Mouse (Mus musculus): ENCODE data around the gene Spata4. TPM values are rescaled to one million over a fixed set of nuclear protein-coding genes. Genes with fewer than 3 reads are reported as not detected.

The Spata4 gene
- 0.77 TPM in 1 of 2 replicates, not detected in the other for total RNA-seq (2014; rRNA removed)
- 0.23 and 0.48 TPM in 2 replicates for polyA plus RNA-seq (2015; fragmentation: Nextera tagmentation; extraction: Ambion mirVana)

- 6% methylated on average over 21 of the region's 21 CpGs for WGBS
These were observed at the start of gene Spata4 for GRCm38 (mm10) chr8:54600671-54601251. TSS of gene Spata4 (plus strand) at chr8:54600781.

GRCm38 (mm10) chr8:54554921-54555320 lies 45.7 kb upstream of the Spata4 start:
- no peak overlapping the region for H3K27ac ChIP-seq (ENCODE audit: low read depth, low read length)
- ATAC-seq: no peak
- no peak for DNase-seq
- 78% methylated on average over 2 of the region's 2 CpGs for WGBS
- no peak for TF ChIP-seq CTCF (IDR thresholded peaks at IDR 0.05; ENCODE audit: low read depth)
- H3K4me3 ChIP-seq (ENCODE audit: low read depth, low read length): no peak overlapping the region
- no peaks in the 10 kb centered on the region for H3K4me1 ChIP-seq (ENCODE audit: insufficient read depth)
- H3K9ac ChIP-seq: no peak overlapping the region
- H3K27me3 ChIP-seq (ENCODE audit: insufficient read depth, low read length): no peaks in the 10 kb centered on the region
- no peak overlapping the region for H3K4me2 ChIP-seq (ENCODE audit: low read depth)
- H3K36me3 ChIP-seq (ENCODE audit: insufficient read depth): no peaks in the 10 kb centered on the region
- no peaks in the 10 kb centered on the region for H3K9me3 ChIP-seq (ENCODE audit: low read length)

More at GRCm38 (mm10) chr8:54600671-54601251, at the start of gene Spata4:
- H3K27ac ChIP-seq (ENCODE audit: low read depth, low read length): peak within 1 kb of the TSS; percentile 50; the same call in 1 of the 2 replicates
- H3K27me3 ChIP-seq (ENCODE audit: insufficient read depth, low read length): no peaks in the 10 kb centered on the region
- DNase-seq: peak; percentile 73
- H3K4me1 ChIP-seq (ENCODE audit: insufficient read depth): peaks cover 7% of the 10 kb centered on the region
- peak within 1 kb of the TSS; percentile 25 for H3K4me3 ChIP-seq (ENCODE audit: low read depth, low read length)
- peak; percentile 89 for ATAC-seq
- H3K4me2 ChIP-seq (ENCODE audit: low read depth): peak within 1 kb of the TSS; percentile 52
- no peaks in the 10 kb centered on the region for H3K9me3 ChIP-seq (ENCODE audit: low read length)
- peak within 1 kb of the TSS; percentile 51 for H3K9ac ChIP-seq
- H3K36me3 ChIP-seq (ENCODE audit: insufficient read depth): no peaks in the 10 kb centered on the region
- TF ChIP-seq CTCF (IDR thresholded peaks at IDR 0.05; ENCODE audit: low read depth): no peak

GRCm38 (mm10) chr8:54562137-54562536 lies 38.4 kb upstream of the Spata4 start:
- ATAC-seq: no peak

GRCm38 (mm10) chr8:54565181-54565580 lies 35.4 kb upstream of the Spata4 start:
- Histone ChIP-seq H3K4me3 (ENCODE audit: low read depth, low read length) (no peak overlapping the region), H3K36me3 (ENCODE audit: insufficient read depth) (no peaks in the 10 kb centered on the region), H3K4me2 (ENCODE audit: low read depth) (no peak overlapping the region), H3K4me1 (ENCODE audit: insufficient read depth) (no peaks in the 10 kb centered on the region), H3K27me3 (ENCODE audit: insufficient read depth, low read length) (no peaks in the 10 kb centered on the region), H3K9me3 (ENCODE audit: low read length) (no peaks in the 10 kb centered on the region), H3K9ac (no peak overlapping the region), H3K27ac (ENCODE audit: low read depth, low read length) (no peak overlapping the region)
- 100% methylated on average over 1 of the region's 1 CpGs for WGBS
- DNase-seq (no peak), ATAC-seq (no peak)
- no peak for TF ChIP-seq CTCF (IDR thresholded peaks at IDR 0.05; ENCODE audit: low read depth)

More at GRCm38 (mm10) chr8:54562137-54562536, 38.4 kb upstream of the Spata4 start:
- Histone ChIP-seq H3K27me3 (ENCODE audit: insufficient read depth, low read length) (no peaks in the 10 kb centered on the region), H3K4me3 (ENCODE audit: low read depth, low read length) (no peak overlapping the region), H3K9me3 (ENCODE audit: low read length) (no peaks in the 10 kb centered on the region), H3K27ac (ENCODE audit: low read depth, low read length) (no peak overlapping the region), H3K4me2 (ENCODE audit: low read depth) (no peak overlapping the region), H3K36me3 (ENCODE audit: insufficient read depth) (no peaks in the 10 kb centered on the region), H3K4me1 (ENCODE audit: insufficient read depth) (no peaks in the 10 kb centered on the region), H3K9ac (no peak overlapping the region)
- 85% methylated on average over 4 of the region's 4 CpGs for WGBS
- no peak for DNase-seq
- no peak for TF ChIP-seq CTCF (IDR thresholded peaks at IDR 0.05; ENCODE audit: low read depth)

DNA sequence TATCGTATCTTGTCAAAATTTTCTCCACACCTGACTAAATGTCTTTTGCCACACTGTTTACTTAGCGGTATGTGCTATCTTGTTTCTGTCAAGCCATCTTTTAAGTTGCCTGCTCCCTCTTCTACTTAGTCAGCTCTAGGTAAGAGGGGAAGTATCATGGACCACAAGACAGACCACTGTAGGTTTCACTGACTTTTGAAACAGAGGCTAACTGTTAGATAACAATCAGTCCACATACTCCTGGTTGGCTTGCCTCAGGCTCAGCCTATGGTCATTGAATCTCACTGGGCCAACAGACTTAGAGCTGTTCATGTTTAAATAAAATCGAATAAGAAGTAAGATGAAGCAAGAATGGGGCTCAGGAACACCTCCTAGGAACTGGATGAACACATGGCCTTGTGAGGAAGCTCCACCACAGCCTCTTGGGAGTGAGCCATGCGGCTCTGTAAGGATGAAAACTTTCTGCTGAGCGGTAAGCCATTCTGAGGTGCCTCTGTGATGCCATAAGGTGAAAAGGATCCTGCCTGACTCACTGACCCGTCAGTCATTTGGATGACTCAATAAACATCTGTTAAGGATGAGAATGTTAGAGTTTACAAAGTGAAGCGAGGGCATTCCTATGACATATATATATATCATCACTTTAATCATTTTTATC lies 34.8 kb upstream of the Spata4 start:
- Histone ChIP-seq H3K4me3 (ENCODE audit: low read depth, low read length) (no peak overlapping the region), H3K4me2 (ENCODE audit: low read depth) (no peak overlapping the region), H3K27me3 (ENCODE audit: insufficient read depth, low read length) (no peaks in the 10 kb centered on the region), H3K36me3 (ENCODE audit: insufficient read depth) (no peaks in the 10 kb centered on the region), H3K27ac (ENCODE audit: low read depth, low read length) (no peak overlapping the region), H3K9ac (no peak overlapping the region), H3K4me1 (ENCODE audit: insufficient read depth) (no peaks in the 10 kb centered on the region), H3K9me3 (ENCODE audit: low read length) (no peaks in the 10 kb centered on the region)
- no peak for ATAC-seq
- DNase-seq: no peak
- 90% methylated on average over 7 of the region's 7 CpGs for WGBS
- TF ChIP-seq CTCF (IDR thresholded peaks at IDR 0.05; ENCODE audit: low read depth): no peak

- H3K4me3 ChIP-seq (ENCODE audit: low read depth, low read length): no peak overlapping the region
- DNase-seq (peak; percentile 34), ATAC-seq (peak; percentile 69)
- H3K36me3 ChIP-seq (ENCODE audit: insufficient read depth): no peaks in the 10 kb centered on the region
- 37% methylated on average over 2 of the region's 2 CpGs for WGBS
- no peak overlapping the region for H3K27ac ChIP-seq (ENCODE audit: low read depth, low read length)
- TF ChIP-seq CTCF (IDR thresholded peaks at IDR 0.05; ENCODE audit: low read depth): no peak
- no peaks in the 10 kb centered on the region for H3K27me3 ChIP-seq (ENCODE audit: insufficient read depth, low read length)
- no peak overlapping the region for H3K4me2 ChIP-seq (ENCODE audit: low read depth)
- H3K9me3 ChIP-seq (ENCODE audit: low read length): no peaks in the 10 kb centered on the region
- H3K4me1 ChIP-seq (ENCODE audit: insufficient read depth): no peaks in the 10 kb centered on the region
- no peak overlapping the region for H3K9ac ChIP-seq
These were observed 33.4 kb upstream of the Spata4 start for GRCm38 (mm10) chr8:54567168-54567567.
